ENCODE assay signal across 9 mouse cellular contexts in the genomic region with DNA sequence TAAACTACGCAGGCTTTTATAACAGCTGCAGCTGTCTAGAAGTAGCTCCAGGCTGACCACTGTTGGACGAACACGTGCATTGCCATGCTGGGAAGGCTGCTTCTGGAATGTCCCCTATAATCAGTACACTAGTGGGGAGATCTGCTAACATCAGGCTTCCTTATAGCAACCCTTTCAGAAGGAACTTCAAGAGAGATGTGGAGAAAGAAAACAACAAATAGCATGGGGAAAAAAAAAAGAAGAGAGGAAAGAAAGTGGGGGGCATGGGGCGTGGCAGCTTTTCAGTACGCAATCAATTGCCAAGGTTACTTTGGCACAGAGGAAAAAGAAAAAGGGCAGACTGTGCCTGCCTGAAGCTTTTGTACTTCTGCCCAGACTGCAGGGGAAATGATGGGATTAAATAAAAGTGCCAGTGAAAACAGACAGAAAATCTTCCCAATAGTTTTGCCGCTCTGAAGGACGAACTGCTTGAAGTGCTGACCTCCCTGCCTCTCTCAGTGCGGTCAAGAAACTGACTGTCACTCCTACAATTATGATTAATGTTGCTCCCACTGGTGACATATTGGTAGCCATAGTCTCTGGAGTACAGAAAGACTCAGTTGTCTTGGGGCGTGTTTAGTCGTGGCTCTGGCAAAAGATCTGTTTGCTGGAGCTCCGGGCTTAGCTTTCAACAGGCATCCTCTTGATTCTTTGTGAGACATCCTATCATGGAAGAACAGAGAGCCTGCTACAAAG.
A peak's percentile ranks its signal among the peaks of the same experiment; 100 is the strongest.
DNase-seq lines count a peak whose midpoint lies in the region; ATAC-seq lines count a peak whose summit lies in the region.
"Had no signal": no experiment of that assay in that cellular context is flagged by ENCODE, and none has a peak within 500 bp of the region (broad histone marks: within the 10 kb centered on the region; RNA-seq: fewer than 3 reads in every experiment).

No protein-coding gene starts in this region.

- no peak overlapping the region for H3K9ac ChIP-seq in hindbrain, embryonic 11.5 days (ENCODE audit: low read depth, low read length)
- H3K9ac ChIP-seq in hindbrain, embryonic 12.5 days: no peak overlapping the region
- H3K9ac ChIP-seq in forebrain, embryonic 14.5 days (ENCODE audit: low read length): no peak overlapping the region
- H3K9ac ChIP-seq in lung, embryonic 15.5 days: no peak overlapping the region
- H3K9ac ChIP-seq: embryonic facial prominence, embryonic 12.5 days had no signal

- H3K27me3 ChIP-seq in hindbrain, embryonic 11.5 days (ENCODE audit: control insufficient read depth, insufficient read depth, low read length): no peaks in the 10 kb centered on the region
- H3K27me3 ChIP-seq in hindbrain, embryonic 12.5 days: no peaks in the 10 kb centered on the region
- no peaks in the 10 kb centered on the region for H3K27me3 ChIP-seq in forebrain, embryonic 14.5 days (replicated peaks; ENCODE audit: control insufficient read depth, insufficient read depth, low read length)
- H3K27me3 ChIP-seq in lung, embryonic 15.5 days: no peaks in the 10 kb centered on the region
- H3K27me3 ChIP-seq: embryonic facial prominence, embryonic 12.5 days had no signal

- no peaks in the 10 kb centered on the region for H3K36me3 ChIP-seq in hindbrain, embryonic 11.5 days (ENCODE audit: control insufficient read depth, insufficient read depth, low read length)
- H3K36me3 ChIP-seq in hindbrain, embryonic 12.5 days: no peaks in the 10 kb centered on the region
- H3K36me3 ChIP-seq in forebrain, embryonic 14.5 days (ENCODE audit: control insufficient read depth, insufficient read depth, low read length): no peaks in the 10 kb centered on the region
- no peaks in the 10 kb centered on the region for H3K36me3 ChIP-seq in lung, embryonic 15.5 days
- H3K36me3 ChIP-seq: embryonic facial prominence, embryonic 12.5 days had no signal

- peak; percentile 33 for DNase-seq in hindbrain, embryonic 11.5 days (ENCODE audit: low spot score)
- DNase-seq in brain, adult 2 months (ENCODE audit: low read depth, low spot score): peak; percentile 55
- DNase-seq in forebrain, embryonic 14.5 days (ENCODE audit: low spot score): peak; percentile 78
- DNase-seq in adrenal gland, adult 2 months: no peak
- DNase-seq in adrenal gland, postnatal 36 days: no peak
- DNase-seq in gastrocnemius, postnatal 10 days: no peak

- H3K4me2 ChIP-seq in hindbrain, embryonic 11.5 days (replicated peaks; ENCODE audit: low read depth, low read length): no peak overlapping the region
- H3K4me2 ChIP-seq in hindbrain, embryonic 12.5 days (replicated peaks): no peak overlapping the region
- 0 out of 2 replicates have a peak overlapping the region, but pooled peaks have one; percentile 14 for H3K4me2 ChIP-seq in forebrain, embryonic 14.5 days (ENCODE audit: low read length)
- H3K4me2 ChIP-seq in lung, embryonic 15.5 days: no peak overlapping the region
- H3K4me2 ChIP-seq: embryonic facial prominence, embryonic 12.5 days had no signal

- H3K4me1 ChIP-seq in hindbrain, embryonic 11.5 days (replicated peaks; ENCODE audit: control insufficient read depth, insufficient read depth, low read length): no peaks in the 10 kb centered on the region
- H3K4me1 ChIP-seq in hindbrain, embryonic 12.5 days: no peaks in the 10 kb centered on the region
- 0 out of 2 replicates have a peak, but pooled peaks cover 3% of the 10 kb centered on the region for H3K4me1 ChIP-seq in forebrain, embryonic 14.5 days (ENCODE audit: control insufficient read depth, insufficient read depth, low read length)
- H3K4me1 ChIP-seq in lung, embryonic 15.5 days: no peaks in the 10 kb centered on the region
- H3K4me1 ChIP-seq: embryonic facial prominence, embryonic 12.5 days had no signal

- ATAC-seq in hindbrain, embryonic 11.5 days (ENCODE audit: low FRiP score): no peak
- ATAC-seq in hindbrain, embryonic 12.5 days (ENCODE audit: low FRiP score): no peak
- ATAC-seq in forebrain, embryonic 14.5 days: peak; percentile 80
- 0 out of 2 replicates have a peak, but pooled peaks have one; percentile 64 for ATAC-seq in lung, embryonic 15.5 days (ENCODE audit: borderline replicate concordance, extremely low read depth, low FRiP score, low TSS enrichment)

- 79% methylated on average over 11 of the region's 11 CpGs for WGBS in hindbrain, embryonic 11.5 days
- 71% methylated on average over 11 of the region's 11 CpGs for WGBS in hindbrain, embryonic 12.5 days
- WGBS in forebrain, embryonic 14.5 days: 23% methylated on average over 11 of the region's 11 CpGs
- WGBS in lung, embryonic 15.5 days: 66% methylated on average over 11 of the region's 11 CpGs

- H3K27ac ChIP-seq in hindbrain, embryonic 11.5 days (ENCODE audit: low read depth, low read length): no peak overlapping the region
- no peak overlapping the region for H3K27ac ChIP-seq in hindbrain, embryonic 12.5 days
- no peak overlapping the region for H3K27ac ChIP-seq in forebrain, embryonic 14.5 days (ENCODE audit: low read depth, low read length)
- H3K27ac ChIP-seq in lung, embryonic 15.5 days: no peak overlapping the region
- H3K27ac ChIP-seq: embryonic facial prominence, embryonic 12.5 days had no signal

- H3K4me3 ChIP-seq in hindbrain, embryonic 11.5 days (ENCODE audit: low read depth, low read length): no peak overlapping the region
- no peak overlapping the region for H3K4me3 ChIP-seq in hindbrain, embryonic 12.5 days
- H3K4me3 ChIP-seq in forebrain, embryonic 14.5 days (ENCODE audit: low read depth, low read length): no peak overlapping the region
- no peak overlapping the region for H3K4me3 ChIP-seq in lung, embryonic 15.5 days
- H3K4me3 ChIP-seq: embryonic facial prominence, embryonic 12.5 days had no signal

- no peaks in the 10 kb centered on the region for H3K9me3 ChIP-seq in hindbrain, embryonic 11.5 days (ENCODE audit: control insufficient read depth, low read length)
- no peaks in the 10 kb centered on the region for H3K9me3 ChIP-seq in hindbrain, embryonic 12.5 days (replicated peaks)
- H3K9me3 ChIP-seq in forebrain, embryonic 14.5 days (replicated peaks; ENCODE audit: control insufficient read depth, low read length): no peaks in the 10 kb centered on the region
- H3K9me3 ChIP-seq in lung, embryonic 15.5 days: no peaks in the 10 kb centered on the region
- H3K9me3 ChIP-seq: embryonic facial prominence, embryonic 12.5 days had no signal

Comparison
In these comparisons a context has a peak if more than half of its experiments do, and no peak if none do; other contexts are left out.
1. ATAC-seq: peak in forebrain, embryonic 14.5 days (single experiment) and lung, embryonic 15.5 days (single experiment); none in hindbrain, embryonic 11.5 days (single experiment) and hindbrain, embryonic 12.5 days (single experiment).
2. DNase-seq: peak in hindbrain, embryonic 11.5 days (single experiment), brain, adult 2 months (single experiment) and forebrain, embryonic 14.5 days (single experiment); none in adrenal gland, adult 2 months (single experiment), adrenal gland, postnatal 36 days (0 of 2) and gastrocnemius, postnatal 10 days (single experiment).